Mouse (Mus musculus) heart, postnatal 36 days (tissue): ENCODE data around the gene Mertk. TPM values are rescaled to one million over a fixed set of nuclear protein-coding genes. Genes with fewer than 3 reads are reported as not detected.

ENCODE experiments used
- DNase-seq, 2 experiments: peaks; one replicate each; pipeline ENCODE4 v3.0.0; 2021 to 2022
- intact Hi-C: fragments of 180-260 bp; cut with DNase I; formaldehyde crosslinking; loops from one replicate; pipeline ENCODE4 v1.15.1; 2025
- total RNA-seq, 2 experiments: library from RNA; stranded (reverse); gene quantifications; 2 replicates each; pipeline ENCODE4 v1.2.3; 2021

Mertk gene
- total RNA-seq, 2 experiments from 2014 or later, result 5.6 to 6.7 TPM

DNA sequence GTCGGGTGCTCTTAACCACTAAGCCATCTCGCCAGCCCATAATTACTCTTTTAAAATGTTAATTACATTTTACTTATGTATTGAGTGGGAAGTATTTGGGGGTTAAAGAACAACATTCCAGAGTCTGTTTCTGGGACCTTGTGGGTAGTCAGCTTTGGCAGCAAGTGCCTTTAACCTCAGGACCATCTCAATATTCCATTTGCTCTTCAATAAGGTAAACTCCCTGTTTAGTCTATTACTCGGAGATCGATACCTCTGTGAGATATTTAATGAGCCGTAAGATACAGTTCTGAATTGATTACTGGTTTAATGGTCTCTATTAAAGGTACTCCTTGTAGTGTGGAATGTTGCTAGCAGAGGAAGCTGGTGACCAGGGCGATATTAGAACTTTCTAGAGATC is 118.2 kb downstream of the Mertk start:
- DNase-seq, result no peak
- intact Hi-C loops, result loop anchor here (1.0 kb wide), 1 partner anchor 119 kb away; the partner anchor contains the start of gene Mertk

- intact Hi-C loops, result loop anchor here (1.0 kb wide), 1 partner anchor 119 kb away; the partner anchor contains the start of gene Mertk
- DNase-seq, result peak in 1 of 2 experiments; percentile 80
Measured at GRCm38 (mm10) chr2:128817387-128817785, 118.6 kb downstream of the Mertk start.

DNA sequence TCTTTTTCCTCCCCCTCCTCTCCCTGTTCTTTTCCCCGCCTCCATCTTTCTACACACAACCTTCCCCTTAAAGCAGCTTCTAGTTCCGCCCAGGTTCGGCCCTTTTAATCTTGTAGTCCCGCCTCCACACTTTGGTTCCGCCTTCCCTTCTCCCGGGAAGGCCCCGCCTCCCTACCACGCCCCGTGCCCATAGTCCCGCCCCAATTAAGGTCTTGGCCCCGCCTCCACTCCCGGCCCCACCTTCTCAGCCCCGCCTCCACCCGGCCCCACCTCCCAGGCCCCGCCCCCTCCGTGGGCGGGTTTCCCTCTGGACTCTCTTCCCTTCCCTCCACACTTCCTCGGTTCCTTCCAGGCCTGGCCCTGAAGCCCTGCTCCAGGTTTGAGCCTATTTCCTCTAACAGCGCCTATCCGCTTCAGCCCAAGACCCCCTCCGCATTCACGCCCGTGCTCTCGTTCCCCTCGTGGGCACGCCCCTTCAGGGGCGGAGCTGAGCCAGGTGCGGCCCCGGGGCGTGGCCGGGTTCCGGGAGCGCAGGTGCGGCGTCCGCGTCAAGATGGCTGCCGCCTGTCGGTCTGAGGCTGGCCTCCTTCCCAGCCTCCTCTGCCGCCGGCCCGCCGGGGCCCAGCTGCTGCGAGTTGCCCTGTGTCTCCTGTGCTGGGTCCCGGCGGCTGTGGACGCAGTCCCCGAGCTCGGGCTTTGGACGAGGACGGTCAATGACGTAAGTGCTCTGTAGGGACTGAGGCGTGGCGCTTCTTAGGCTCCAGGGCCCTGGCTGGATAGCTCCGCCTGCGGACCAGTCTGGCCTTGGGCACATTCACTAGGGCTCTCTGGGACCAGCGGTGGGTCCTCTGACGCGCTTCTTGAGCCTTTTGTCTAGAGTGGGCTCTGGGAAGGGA is 119.3 kb downstream of the Mertk start, which contains the start of gene Tmem87b:
TSS of gene Tmem87b (plus strand) at position 333 of the 896 bp plus-strand sequence.
- DNase-seq, result peak; percentile 98 to 99
- intact Hi-C loops, result loop anchor here (1.0 kb wide), 1 partner anchor 120 kb away; the partner anchor contains the start of gene Mertk

DNA sequence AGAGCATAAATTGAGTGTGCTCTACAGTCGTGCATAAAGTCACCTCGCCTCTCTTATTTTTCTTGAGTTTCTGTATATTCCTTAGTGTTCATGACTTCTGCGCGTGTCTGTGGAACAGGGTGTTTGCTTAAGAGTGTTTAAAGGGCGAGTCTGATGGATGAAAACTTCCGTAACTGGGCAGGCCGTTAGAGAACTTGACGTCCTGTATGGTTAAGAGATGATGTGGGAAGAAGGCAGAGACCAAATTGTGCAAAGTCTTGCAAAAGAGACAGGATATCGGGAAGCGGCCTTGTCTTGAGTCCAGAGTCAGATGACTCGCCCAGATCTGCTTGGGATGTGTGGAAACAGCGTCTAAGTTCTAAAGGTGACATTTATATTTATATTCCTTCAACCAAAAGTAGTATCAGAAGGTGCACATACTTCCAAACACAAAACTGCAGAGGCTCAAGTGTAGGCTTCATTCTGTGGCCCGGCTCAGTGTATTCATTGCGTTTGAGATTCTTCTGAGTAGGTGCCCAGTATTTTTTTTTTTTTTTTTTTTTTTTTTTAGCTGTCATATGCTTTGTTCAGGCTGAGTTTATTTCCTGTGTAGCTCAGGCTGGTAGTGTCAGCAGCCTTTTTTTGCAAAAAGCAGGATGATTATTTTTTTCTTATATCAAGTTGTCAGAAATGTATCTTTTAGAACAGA is 120.3 kb downstream of the Mertk start:
- intact Hi-C loops, result no loop called here
- peak in 1 of 2 experiments; percentile 15 for DNase-seq

GRCm38 (mm10) chr2:128820631-128821030 is 121.9 kb downstream of the Mertk start:
- no peak for DNase-seq
- intact Hi-C loops, result no loop called here

GRCm38 (mm10) chr2:128823893-128824292 is 125.1 kb downstream of the Mertk start:
- intact Hi-C loops, result no loop called here
- DNase-seq, result no peak

DNA sequence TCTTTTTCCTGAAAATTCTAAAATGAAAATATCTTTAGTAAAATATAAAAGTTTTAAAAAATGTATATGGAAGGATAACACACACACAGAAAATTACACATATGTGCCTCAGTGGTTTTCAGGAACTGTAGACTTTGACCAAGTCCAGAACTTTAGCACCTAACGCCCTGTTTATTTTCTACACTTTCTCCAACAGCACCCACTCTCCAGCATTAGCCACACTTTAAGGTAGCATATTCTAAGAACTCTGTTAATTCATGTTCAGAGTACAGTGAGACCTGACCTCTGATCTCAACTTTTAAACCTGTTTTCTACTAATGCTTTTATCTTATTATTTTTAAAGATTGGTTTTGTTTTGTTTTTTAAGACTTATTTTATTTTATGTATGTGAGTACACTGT is 129.0 kb downstream of the Mertk start:
- intact Hi-C loops, result no loop called here
- no peak for DNase-seq

- intact Hi-C loops, result no loop called here
- no peak for DNase-seq
Measured at GRCm38 (mm10) chr2:128832611-128833010, 133.9 kb downstream of the Mertk start.

- intact Hi-C loops, result no loop called here
- no peak for DNase-seq
Measured at GRCm38 (mm10) chr2:128833035-128833434, 134.3 kb downstream of the Mertk start.

- intact Hi-C loops, result no loop called here
- DNase-seq, result no peak
Measured at GRCm38 (mm10) chr2:128833435-128833834, 134.7 kb downstream of the Mertk start.

DNA sequence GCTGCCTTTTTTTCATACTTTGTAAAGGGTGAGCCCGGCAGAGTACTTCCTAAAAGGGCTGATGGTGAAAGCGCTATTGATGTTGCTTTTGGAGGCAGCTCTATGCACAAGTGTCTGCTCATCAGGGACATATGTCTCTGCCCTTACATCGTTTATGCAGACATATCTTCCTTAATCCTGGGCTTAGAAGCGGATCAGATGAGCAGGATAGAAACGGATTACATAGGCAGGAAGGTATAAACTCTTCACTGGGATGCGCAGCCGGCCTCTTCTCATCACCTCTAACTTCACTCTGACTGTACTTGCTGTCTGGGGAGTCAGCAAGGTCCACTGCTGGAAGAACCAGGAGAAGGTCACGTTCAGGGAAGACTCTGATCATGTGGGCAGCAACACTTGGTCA is 138.8 kb downstream of the Mertk start:
- DNase-seq, result no peak
- intact Hi-C loops, result no loop called here

GRCm38 (mm10) chr2:128838611-128839010 is 139.9 kb downstream of the Mertk start:
- DNase-seq, result no peak
- intact Hi-C loops, result no loop called here

GRCm38 (mm10) chr2:128839501-128839900 is 140.7 kb downstream of the Mertk start:
- intact Hi-C loops, result no loop called here
- DNase-seq, result no peak

DNA sequence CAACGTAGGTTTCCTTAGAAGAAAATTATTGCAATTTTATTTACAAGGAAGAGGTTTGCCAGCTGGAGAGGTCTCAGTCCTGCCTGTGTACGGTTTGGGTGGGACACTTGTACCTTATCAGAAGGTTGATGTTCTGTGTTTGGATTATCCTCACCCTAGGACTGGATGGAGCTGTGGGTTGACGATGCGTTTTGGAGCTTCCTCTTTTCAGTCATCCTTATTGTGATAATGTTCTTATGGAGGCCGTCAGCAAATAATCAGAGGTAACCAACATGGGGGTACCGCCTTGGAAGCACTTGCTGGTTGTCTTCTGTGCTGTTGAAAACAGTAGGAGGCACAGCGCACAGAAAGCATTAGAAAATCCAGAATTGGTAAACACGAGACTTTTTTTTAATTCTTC is 143.7 kb downstream of the Mertk start:
- no peak for DNase-seq
- intact Hi-C loops, result no loop called here

DNA sequence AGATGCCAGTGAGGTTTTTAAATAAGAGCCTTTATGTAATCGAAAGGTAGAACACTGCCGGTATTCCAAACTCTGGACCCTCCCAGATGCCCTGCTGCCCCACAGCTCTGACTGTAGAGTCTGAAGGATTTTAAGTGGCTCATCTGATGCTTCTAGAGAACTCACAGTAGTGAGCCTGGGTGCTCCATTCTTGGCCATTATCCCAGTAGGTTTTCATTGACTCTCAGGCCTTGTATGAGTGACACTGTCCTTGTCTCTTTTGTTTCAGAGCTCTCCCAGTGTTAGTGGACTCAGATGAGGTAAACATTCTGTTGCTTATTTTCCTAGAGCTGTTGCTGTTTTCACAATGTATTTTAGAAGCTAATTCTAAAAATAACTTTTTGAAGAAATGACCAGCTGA is 151.3 kb downstream of the Mertk start:
- no peak for DNase-seq
- intact Hi-C loops, result no loop called here

Other genes starting within 250 kb of the Mertk start
- gene Spdye4c, start 107.7 kb upstream of the Mertk start, total RNA-seq, result not detected
- gene Anapc1, start 11.6 kb upstream of the Mertk start, total RNA-seq, result 10 to 100 TPM; 39.0 to 46.9 TPM
- gene Tmem87b, start 119.2 kb downstream of the Mertk start, total RNA-seq, result 10 to 100 TPM; 20.2 to 25.1 TPM
- under 1 TPM; 0.38 to 0.39 TPM for gene Fbln7, start 164.0 kb downstream of the Mertk start, total RNA-seq
- 1 to 10 TPM; 5.1 to 5.6 TPM for gene Zc3h8, start 245.1 kb downstream of the Mertk start, total RNA-seq